Mouse (Mus musculus): ENCODE results near the gene Grm4. TPM values are rescaled to one million over a fixed set of nuclear protein-coding genes. Genes with fewer than 3 reads are reported as not detected.

The Grm4 gene
- polyA plus RNA-seq, 1 experiment from 2014 or later = 11.0 TPM

DNA sequence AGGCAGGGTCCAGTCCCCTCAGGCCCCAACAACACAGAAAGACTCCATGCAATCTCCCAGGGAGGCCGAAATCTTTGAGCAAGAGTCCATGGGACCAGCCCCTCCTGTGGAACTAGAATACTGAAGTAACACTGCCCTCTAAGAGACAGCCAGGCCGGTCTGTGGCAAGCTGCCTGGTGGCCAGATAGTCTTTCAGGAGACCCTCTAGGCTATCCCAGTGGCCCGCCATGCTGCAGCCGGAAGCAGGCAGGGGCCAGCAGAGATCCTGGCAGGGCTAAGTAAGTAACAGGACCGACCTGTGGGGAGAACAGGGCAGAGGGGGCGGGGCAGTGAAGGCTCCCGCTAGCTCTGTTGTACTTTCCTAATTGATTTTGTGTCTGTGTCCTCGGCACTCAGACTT is 27.2 kb downstream of the Grm4 start:
- 46% methylated on average over 8 of the region's 8 CpGs for WGBS
- Histone ChIP-seq H3K9ac (ENCODE audit: low read depth, low read length) (no peak overlapping the region), H3K27ac (ENCODE audit: low read length) (no peak overlapping the region), H3K4me2 (ENCODE audit: low read length) (no peak overlapping the region), H3K4me3 (ENCODE audit: low read depth, low read length) (no peak overlapping the region), H3K4me1 (ENCODE audit: control insufficient read depth, insufficient read depth, low read length) (no peaks in the 10 kb centered on the region), H3K36me3 (ENCODE audit: control insufficient read depth, insufficient read depth, low read length) (no peaks in the 10 kb centered on the region), H3K27me3 (ENCODE audit: control insufficient read depth, insufficient read depth, low read depth, low read length) (no peaks in the 10 kb centered on the region), H3K9me3 (replicated peaks; ENCODE audit: control insufficient read depth, low read length, poor library complexity, severe bottlenecking) (no peaks in the 10 kb centered on the region)
- ATAC-seq = no peak

GRCm38 (mm10) chr17:27493389-27493788 is 27.8 kb downstream of the Grm4 start:
- WGBS = 87% methylated on average over 4 of the region's 4 CpGs
- H3K9ac ChIP-seq (ENCODE audit: low read depth, low read length) = no peak overlapping the region

GRCm38 (mm10) chr17:27488173-27488823 is 32.9 kb downstream of the Grm4 start:
- Histone ChIP-seq H3K4me2 (ENCODE audit: low read length) (no peak overlapping the region), H3K36me3 (ENCODE audit: control insufficient read depth, insufficient read depth, low read length) (no peaks in the 10 kb centered on the region), H3K4me3 (ENCODE audit: low read depth, low read length) (no peak overlapping the region), H3K4me1 (ENCODE audit: control insufficient read depth, insufficient read depth, low read length) (peaks cover 4% of the 10 kb centered on the region; the same call in 1 of the 2 replicates), H3K9me3 (replicated peaks; ENCODE audit: control insufficient read depth, low read length, poor library complexity, severe bottlenecking) (no peaks in the 10 kb centered on the region), H3K27me3 (ENCODE audit: control insufficient read depth, insufficient read depth, low read depth, low read length) (no peaks in the 10 kb centered on the region), H3K27ac (ENCODE audit: low read length) (no peak overlapping the region), H3K9ac (ENCODE audit: low read depth, low read length) (no peak overlapping the region)
- 48% methylated on average over 16 of the region's 16 CpGs for WGBS
- 0 out of 2 replicates have a peak, but pooled peaks have one; percentile 14 for ATAC-seq

More at GRCm38 (mm10) chr17:27493389-27493788, 27.8 kb downstream of the Grm4 start:
- Histone ChIP-seq H3K4me2 (ENCODE audit: low read length) (no peak overlapping the region), H3K36me3 (ENCODE audit: control insufficient read depth, insufficient read depth, low read length) (no peaks in the 10 kb centered on the region), H3K9me3 (replicated peaks; ENCODE audit: control insufficient read depth, low read length, poor library complexity, severe bottlenecking) (no peaks in the 10 kb centered on the region), H3K27me3 (ENCODE audit: control insufficient read depth, insufficient read depth, low read depth, low read length) (no peaks in the 10 kb centered on the region), H3K4me1 (ENCODE audit: control insufficient read depth, insufficient read depth, low read length) (no peaks in the 10 kb centered on the region), H3K4me3 (ENCODE audit: low read depth, low read length) (no peak overlapping the region), H3K27ac (ENCODE audit: low read length) (no peak overlapping the region)
- no peak for ATAC-seq

GRCm38 (mm10) chr17:27485940-27486339 is 35.3 kb downstream of the Grm4 start:
- Histone ChIP-seq H3K9me3 (replicated peaks; ENCODE audit: control insufficient read depth, low read length, poor library complexity, severe bottlenecking) (no peaks in the 10 kb centered on the region), H3K4me2 (ENCODE audit: low read length) (no peak overlapping the region), H3K4me1 (ENCODE audit: control insufficient read depth, insufficient read depth, low read length) (peaks cover 6% of the 10 kb centered on the region; the same call in 1 of the 2 replicates), H3K4me3 (ENCODE audit: low read depth, low read length) (no peak overlapping the region), H3K9ac (ENCODE audit: low read depth, low read length) (no peak overlapping the region), H3K27me3 (ENCODE audit: control insufficient read depth, insufficient read depth, low read depth, low read length) (no peaks in the 10 kb centered on the region), H3K36me3 (ENCODE audit: control insufficient read depth, insufficient read depth, low read length) (no peaks in the 10 kb centered on the region), H3K27ac (ENCODE audit: low read length) (no peak overlapping the region)
- WGBS = 39% methylated on average over 6 of the region's 8 CpGs
- ATAC-seq = no peak

DNA sequence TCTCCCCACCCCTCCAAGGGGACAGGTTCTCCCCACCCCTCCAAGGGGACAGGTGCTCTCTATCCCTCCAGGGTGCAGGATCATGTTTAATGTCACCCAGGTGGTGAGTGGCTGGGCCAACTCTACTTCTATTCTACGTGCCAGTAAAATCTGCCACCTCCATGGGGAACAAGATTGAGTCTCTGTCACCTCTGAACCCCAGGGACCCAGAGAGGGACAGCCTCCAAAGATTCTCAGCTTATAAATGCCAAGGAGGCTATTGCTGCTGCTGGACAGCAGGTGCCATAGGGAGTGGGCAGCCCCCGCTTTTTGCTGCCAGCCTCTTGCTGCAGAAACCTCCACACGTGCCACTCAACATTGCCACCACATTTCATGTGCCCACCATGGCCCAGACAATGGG is 37.6 kb downstream of the Grm4 start:
- 88% methylated on average over 3 of the region's 3 CpGs for WGBS
- H3K36me3 ChIP-seq (ENCODE audit: control insufficient read depth, insufficient read depth, low read length) = no peaks in the 10 kb centered on the region
- peaks cover 18% of the 10 kb centered on the region for H3K4me1 ChIP-seq (ENCODE audit: control insufficient read depth, insufficient read depth, low read length)
- H3K9ac ChIP-seq (ENCODE audit: low read depth, low read length) = no peak overlapping the region
- H3K27me3 ChIP-seq (ENCODE audit: control insufficient read depth, insufficient read depth, low read depth, low read length) = no peaks in the 10 kb centered on the region
- no peak for ATAC-seq
- no peak overlapping the region for H3K4me2 ChIP-seq (ENCODE audit: low read length)
- no peak overlapping the region for H3K4me3 ChIP-seq (ENCODE audit: low read depth, low read length)
- no peak overlapping the region for H3K27ac ChIP-seq (ENCODE audit: low read length)
- H3K9me3 ChIP-seq (replicated peaks; ENCODE audit: control insufficient read depth, low read length, poor library complexity, severe bottlenecking) = no peaks in the 10 kb centered on the region

DNA sequence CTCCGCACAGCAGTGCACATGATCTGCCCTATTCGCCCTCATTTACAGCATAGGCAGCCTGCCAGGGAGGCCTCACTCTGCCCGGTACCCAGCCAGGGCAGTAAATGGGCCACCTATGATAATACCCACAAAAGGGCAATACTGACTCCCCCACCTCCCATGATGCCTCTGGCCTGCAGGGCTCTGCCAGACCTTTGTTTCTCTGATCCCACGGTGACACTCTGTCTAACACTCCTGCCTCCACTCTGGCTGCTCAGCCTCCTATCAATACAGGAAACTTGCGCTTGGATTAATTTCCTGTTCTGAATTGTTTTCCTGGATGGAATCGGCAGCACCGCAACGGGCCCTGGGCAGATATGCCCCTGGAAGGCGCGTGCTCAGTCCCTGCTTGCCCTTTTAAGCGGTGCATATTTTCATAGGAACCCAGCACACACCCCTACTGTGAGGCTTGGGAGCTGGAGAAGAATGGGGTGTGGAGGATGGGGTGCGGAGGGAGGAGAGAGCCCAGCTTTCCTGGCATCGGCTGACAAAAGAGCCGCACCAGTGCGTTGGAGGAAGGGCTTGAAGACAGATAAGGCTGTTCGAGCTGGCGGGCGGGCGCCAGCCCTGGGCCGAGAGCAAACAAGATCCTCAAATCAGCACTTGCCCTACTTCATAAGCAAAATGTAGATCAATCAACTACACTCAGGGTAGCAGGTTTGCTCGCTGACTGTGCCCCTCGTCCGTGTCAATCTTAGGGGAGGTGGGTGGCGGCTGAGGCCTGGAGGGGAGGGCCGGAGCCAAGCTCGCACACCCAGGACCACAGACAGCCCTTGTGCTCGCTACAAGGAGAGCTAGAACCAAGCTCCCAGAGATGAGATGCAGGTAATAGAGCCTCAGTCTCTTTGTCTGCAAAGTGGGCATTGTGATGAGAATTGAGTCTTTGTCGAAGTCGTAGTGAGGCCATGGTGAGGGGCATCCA is 40.8 kb downstream of the Grm4 start:
- no peaks in the 10 kb centered on the region for H3K9me3 ChIP-seq (replicated peaks; ENCODE audit: control insufficient read depth, low read length, poor library complexity, severe bottlenecking)
- peak overlapping the region; percentile 50 for H3K9ac ChIP-seq (ENCODE audit: low read depth, low read length)
- H3K36me3 ChIP-seq (ENCODE audit: control insufficient read depth, insufficient read depth, low read length) = no peaks in the 10 kb centered on the region
- H3K4me2 ChIP-seq (ENCODE audit: low read length) = peak overlapping the region; percentile 3; the same call in 1 of the 2 replicates
- H3K27me3 ChIP-seq (ENCODE audit: control insufficient read depth, insufficient read depth, low read depth, low read length) = no peaks in the 10 kb centered on the region
- peak overlapping the region; percentile 72 for H3K27ac ChIP-seq (ENCODE audit: low read length)
- ATAC-seq = peak; percentile 52
- H3K4me1 ChIP-seq (ENCODE audit: control insufficient read depth, insufficient read depth, low read length) = peaks cover 14% of the 10 kb centered on the region
- H3K4me3 ChIP-seq (ENCODE audit: low read depth, low read length) = no peak overlapping the region
- WGBS = 31% methylated on average over 29 of the region's 29 CpGs

GRCm38 (mm10) chr17:27475650-27476049 is 45.6 kb downstream of the Grm4 start:
- no peaks in the 10 kb centered on the region for H3K9me3 ChIP-seq (replicated peaks; ENCODE audit: control insufficient read depth, low read length, poor library complexity, severe bottlenecking)
- H3K4me3 ChIP-seq (ENCODE audit: low read depth, low read length) = no peak overlapping the region
- H3K27ac ChIP-seq (ENCODE audit: low read length) = no peak overlapping the region
- no peaks in the 10 kb centered on the region for H3K27me3 ChIP-seq (ENCODE audit: control insufficient read depth, insufficient read depth, low read depth, low read length)
- whole genome bisulfite sequencing = 95% methylated on average over 11 of the region's 11 CpGs
- H3K36me3 ChIP-seq (ENCODE audit: control insufficient read depth, insufficient read depth, low read length) = no peaks in the 10 kb centered on the region
- no peak overlapping the region for H3K4me2 ChIP-seq (ENCODE audit: low read length)
- H3K9ac ChIP-seq (ENCODE audit: low read depth, low read length) = no peak overlapping the region
- H3K4me1 ChIP-seq (ENCODE audit: control insufficient read depth, insufficient read depth, low read length) = peaks cover 14% of the 10 kb centered on the region
- ATAC-seq = no peak

GRCm38 (mm10) chr17:27466620-27467019 is 54.6 kb downstream of the Grm4 start:
- peaks cover 14% of the 10 kb centered on the region; the same call in 1 of the 2 replicates for H3K4me1 ChIP-seq (ENCODE audit: control insufficient read depth, insufficient read depth, low read length)
- no peak overlapping the region for H3K4me3 ChIP-seq (ENCODE audit: low read depth, low read length)
- ATAC-seq = no peak
- no peaks in the 10 kb centered on the region for H3K27me3 ChIP-seq (ENCODE audit: control insufficient read depth, insufficient read depth, low read depth, low read length)
- H3K9me3 ChIP-seq (replicated peaks; ENCODE audit: control insufficient read depth, low read length, poor library complexity, severe bottlenecking) = no peaks in the 10 kb centered on the region
- H3K4me2 ChIP-seq (ENCODE audit: low read length) = no peak overlapping the region
- WGBS = 33% methylated on average over 6 of the region's 6 CpGs
- peak overlapping the region; percentile 56 for H3K27ac ChIP-seq (ENCODE audit: low read length)
- peak overlapping the region; percentile 21; the same call in 1 of the 2 replicates for H3K9ac ChIP-seq (ENCODE audit: low read depth, low read length)
- H3K36me3 ChIP-seq (ENCODE audit: control insufficient read depth, insufficient read depth, low read length) = no peaks in the 10 kb centered on the region

GRCm38 (mm10) chr17:27465924-27466323 is 55.3 kb downstream of the Grm4 start:
- Histone ChIP-seq H3K9ac (ENCODE audit: low read depth, low read length) (no peak overlapping the region), H3K27ac (ENCODE audit: low read length) (peak overlapping the region; percentile 56)
- peak; percentile 22 for ATAC-seq

More at GRCm38 (mm10) chr17:27465924-27466323, 55.3 kb downstream of the Grm4 start:
- H3K36me3 ChIP-seq (ENCODE audit: control insufficient read depth, insufficient read depth, low read length) = no peaks in the 10 kb centered on the region
- no peak overlapping the region for H3K4me2 ChIP-seq (ENCODE audit: low read length)
- no peaks in the 10 kb centered on the region for H3K9me3 ChIP-seq (replicated peaks; ENCODE audit: control insufficient read depth, low read length, poor library complexity, severe bottlenecking)
- no peaks in the 10 kb centered on the region for H3K27me3 ChIP-seq (ENCODE audit: control insufficient read depth, insufficient read depth, low read depth, low read length)
- H3K4me3 ChIP-seq (ENCODE audit: low read depth, low read length) = no peak overlapping the region
- WGBS = 54% methylated on average over 8 of the region's 8 CpGs
- H3K4me1 ChIP-seq (ENCODE audit: control insufficient read depth, insufficient read depth, low read length) = peaks cover 14% of the 10 kb centered on the region; the same call in 1 of the 2 replicates
